Mouse (Mus musculus): Measurements from ENCODE around the gene Prkce.

DNA sequence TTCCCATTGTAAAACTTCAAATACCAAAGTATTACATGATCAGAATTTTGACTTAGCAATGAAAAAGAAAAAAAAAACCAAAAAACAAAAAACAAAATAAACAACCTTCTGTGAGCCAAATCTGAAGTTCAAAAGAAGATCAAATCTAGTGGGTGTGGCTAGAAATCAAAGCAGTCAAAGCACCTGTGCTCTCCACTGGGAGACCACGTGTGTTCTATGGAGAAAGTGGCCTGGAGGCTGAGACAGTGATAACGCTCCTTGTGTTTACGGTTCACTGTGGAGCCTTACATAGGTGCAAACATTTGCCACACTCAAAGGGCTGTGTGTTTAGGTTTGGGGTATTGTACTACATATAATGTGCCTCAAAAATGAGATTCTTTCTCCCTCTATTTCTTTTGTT lies 132.0 kb downstream of the Prkce start:
- TF ChIP-seq POLR2A (IDR thresholded peaks at IDR 0.05; ENCODE audit: borderline replicate concordance, extremely low read depth, insufficient read depth, insufficient read length, poor library complexity, severe bottlenecking) (no peak), CTCF (IDR thresholded peaks at IDR 0.05; ENCODE audit: borderline replicate concordance, extremely low read depth, insufficient read depth, insufficient read length) (no peak)

Data from brain, embryonic 14.5 days (tissue).